Mouse (Mus musculus): Measurements from ENCODE around the gene Acsf2.

Gene Acsf2

GRCm38 (mm10) chr11:94548041-94548784 lies 53.5 kb downstream of the Acsf2 start:
- in situ Hi-C loops (cut with MboI, MseI), result no loop called here

- in situ Hi-C loops (cut with MboI, MseI), result no loop called here
Observed at GRCm38 (mm10) chr11:94547271-94547670, 54.4 kb downstream of the Acsf2 start.

GRCm38 (mm10) chr11:94546381-94546780 lies 55.3 kb downstream of the Acsf2 start:
- in situ Hi-C loops (cut with MboI, MseI), result no loop called here

GRCm38 (mm10) chr11:94544422-94544821 lies 57.2 kb downstream of the Acsf2 start:
- in situ Hi-C loops (cut with MboI, MseI), result no loop called here

- in situ Hi-C loops (cut with MboI, MseI), result no loop called here
Observed at GRCm38 (mm10) chr11:94543932-94544331, 57.7 kb downstream of the Acsf2 start.

- in situ Hi-C loops (cut with MboI, MseI), result no loop called here
Observed at GRCm38 (mm10) chr11:94543344-94543743, 58.3 kb downstream of the Acsf2 start.

- in situ Hi-C loops (cut with MboI, MseI), result no loop called here
Observed at GRCm38 (mm10) chr11:94542400-94542799, 59.3 kb downstream of the Acsf2 start.

GRCm38 (mm10) chr11:94539761-94540160 lies 61.9 kb downstream of the Acsf2 start:
- in situ Hi-C loops (cut with MboI, MseI), result no loop called here

- in situ Hi-C loops (cut with MboI, MseI), result no loop called here
Observed at GRCm38 (mm10) chr11:94538733-94539292, 62.9 kb downstream of the Acsf2 start.

- in situ Hi-C loops (cut with MboI, MseI), result no loop called here
Observed at GRCm38 (mm10) chr11:94533171-94533570, 68.5 kb downstream of the Acsf2 start.

GRCm38 (mm10) chr11:94528879-94529278 lies 72.8 kb downstream of the Acsf2 start:
- in situ Hi-C loops (cut with MboI, MseI), result no loop called here

- in situ Hi-C loops (cut with MboI, MseI), result no loop called here
Observed at GRCm38 (mm10) chr11:94526171-94526879, 75.3 kb downstream of the Acsf2 start.

GRCm38 (mm10) chr11:94521219-94521843 lies 80.3 kb downstream of the Acsf2 start, which contains the start of gene Mycbpap:
Mycbpap (minus strand) TSS chr11:94521742.
- in situ Hi-C loops (cut with MboI, MseI), result no loop called here

- in situ Hi-C loops (cut with MboI, MseI), result no loop called here
Observed at GRCm38 (mm10) chr11:94513452-94513851, 88.2 kb downstream of the Acsf2 start.

GRCm38 (mm10) chr11:94508976-94509375 lies 92.7 kb downstream of the Acsf2 start:
- in situ Hi-C loops (cut with MboI, MseI), result no loop called here
